Mouse (Mus musculus): ENCODE data around the gene Ptprt. TPM values are rescaled to one million over a fixed set of nuclear protein-coding genes. Genes with fewer than 3 reads are reported as not detected.

The Ptprt gene
- polyA plus RNA-seq, 1 experiment, result 0.05 TPM

GRCm38 (mm10) chr2:162568308-162569100 is 92.4 kb downstream of the Ptprt start:
- WGBS, result 47% methylated on average over 6 of the region's 6 CpGs
- no peak for DNase-seq
- Histone ChIP-seq H3K27ac (ENCODE audit: insufficient read depth, low read depth, low read length) (no peak overlapping the region), H3K4me1 (ENCODE audit: control insufficient read depth, insufficient read depth, low read length) (no peaks in the 10 kb centered on the region), H3K27me3 (replicated peaks; ENCODE audit: control insufficient read depth, insufficient read depth, low read length) (no peaks in the 10 kb centered on the region), H3K36me3 (ENCODE audit: control insufficient read depth, insufficient read depth, low read length) (no peaks in the 10 kb centered on the region), H3K4me3 (ENCODE audit: insufficient read depth, low read depth, low read length) (no peak overlapping the region)
- TF ChIP-seq POLR2A (IDR thresholded peaks at IDR 0.05; ENCODE audit: low read depth, low read length) (no peak), CTCF (conservative IDR thresholded peaks at IDR 0.05; ENCODE audit: insufficient read depth, insufficient read length, low read depth, low read length) (no peak)

- H3K36me3 ChIP-seq (ENCODE audit: control insufficient read depth, insufficient read depth, low read length), result no peaks in the 10 kb centered on the region
- no peaks in the 10 kb centered on the region for H3K4me1 ChIP-seq (ENCODE audit: control insufficient read depth, insufficient read depth, low read length)
- TF ChIP-seq POLR2A (IDR thresholded peaks at IDR 0.05; ENCODE audit: low read depth, low read length), result no peak
- TF ChIP-seq CTCF (conservative IDR thresholded peaks at IDR 0.05; ENCODE audit: insufficient read depth, insufficient read length, low read depth, low read length), result no peak
- H3K27ac ChIP-seq (ENCODE audit: insufficient read depth, low read depth, low read length), result no peak overlapping the region
- 82% methylated on average over 8 of the region's 8 CpGs for WGBS
- no peak for DNase-seq
- H3K4me3 ChIP-seq (ENCODE audit: insufficient read depth, low read depth, low read length), result no peak overlapping the region
- no peaks in the 10 kb centered on the region; the same call in 1 of the 2 replicates for H3K27me3 ChIP-seq (replicated peaks; ENCODE audit: control insufficient read depth, insufficient read depth, low read length)
These were observed 112.6 kb downstream of the Ptprt start for GRCm38 (mm10) chr2:162548312-162548711.

GRCm38 (mm10) chr2:162531638-162532037 is 129.3 kb downstream of the Ptprt start:
- peak; percentile 3 for DNase-seq
- Histone ChIP-seq H3K4me3 (ENCODE audit: insufficient read depth, low read depth, low read length) (no peak overlapping the region), H3K36me3 (ENCODE audit: control insufficient read depth, insufficient read depth, low read length) (no peaks in the 10 kb centered on the region), H3K27me3 (replicated peaks; ENCODE audit: control insufficient read depth, insufficient read depth, low read length) (no peaks in the 10 kb centered on the region), H3K4me1 (ENCODE audit: control insufficient read depth, insufficient read depth, low read length) (no peaks in the 10 kb centered on the region), H3K27ac (ENCODE audit: insufficient read depth, low read depth, low read length) (no peak overlapping the region)
- 37% methylated on average over 7 of the region's 7 CpGs for WGBS
- TF ChIP-seq POLR2A (IDR thresholded peaks at IDR 0.05; ENCODE audit: low read depth, low read length) (no peak), CTCF (conservative IDR thresholded peaks at IDR 0.05; ENCODE audit: insufficient read depth, insufficient read length, low read depth, low read length) (no peak)

GRCm38 (mm10) chr2:162528911-162529310 is 132.0 kb downstream of the Ptprt start:
- Histone ChIP-seq H3K36me3 (ENCODE audit: control insufficient read depth, insufficient read depth, low read length) (no peaks in the 10 kb centered on the region), H3K27ac (ENCODE audit: insufficient read depth, low read depth, low read length) (no peak overlapping the region), H3K27me3 (replicated peaks; ENCODE audit: control insufficient read depth, insufficient read depth, low read length) (no peaks in the 10 kb centered on the region), H3K4me3 (ENCODE audit: insufficient read depth, low read depth, low read length) (no peak overlapping the region), H3K4me1 (ENCODE audit: control insufficient read depth, insufficient read depth, low read length) (no peaks in the 10 kb centered on the region)
- TF ChIP-seq CTCF (conservative IDR thresholded peaks at IDR 0.05; ENCODE audit: insufficient read depth, insufficient read length, low read depth, low read length) (peak; percentile 13; the same call in 1 of the 2 replicates), POLR2A (IDR thresholded peaks at IDR 0.05; ENCODE audit: low read depth, low read length) (no peak)
- DNase-seq, result peak; percentile 1
- WGBS, result 84% methylated on average over 3 of the region's 3 CpGs

GRCm38 (mm10) chr2:162515993-162516392 is 145.0 kb downstream of the Ptprt start:
- TF ChIP-seq POLR2A (IDR thresholded peaks at IDR 0.05; ENCODE audit: low read depth, low read length) (no peak), CTCF (conservative IDR thresholded peaks at IDR 0.05; ENCODE audit: insufficient read depth, insufficient read length, low read depth, low read length) (no peak)
- no peak overlapping the region for H3K27ac ChIP-seq (ENCODE audit: insufficient read depth, low read depth, low read length)
- DNase-seq, result no peak
- WGBS, result 54% methylated on average over 8 of the region's 8 CpGs
- no peaks in the 10 kb centered on the region for H3K36me3 ChIP-seq (ENCODE audit: control insufficient read depth, insufficient read depth, low read length)
- H3K27me3 ChIP-seq (replicated peaks; ENCODE audit: control insufficient read depth, insufficient read depth, low read length), result no peaks in the 10 kb centered on the region
- H3K4me3 ChIP-seq (ENCODE audit: insufficient read depth, low read depth, low read length), result no peak overlapping the region
- H3K4me1 ChIP-seq (ENCODE audit: control insufficient read depth, insufficient read depth, low read length), result no peaks in the 10 kb centered on the region

GRCm38 (mm10) chr2:162513072-162513471 is 147.9 kb downstream of the Ptprt start:
- TF ChIP-seq POLR2A (IDR thresholded peaks at IDR 0.05; ENCODE audit: low read depth, low read length) (no peak), CTCF (conservative IDR thresholded peaks at IDR 0.05; ENCODE audit: insufficient read depth, insufficient read length, low read depth, low read length) (no peak)
- no peaks in the 10 kb centered on the region for H3K4me1 ChIP-seq (ENCODE audit: control insufficient read depth, insufficient read depth, low read length)
- no peaks in the 10 kb centered on the region for H3K36me3 ChIP-seq (ENCODE audit: control insufficient read depth, insufficient read depth, low read length)
- H3K27me3 ChIP-seq (replicated peaks; ENCODE audit: control insufficient read depth, insufficient read depth, low read length), result no peaks in the 10 kb centered on the region
- 90% methylated on average over 4 of the region's 4 CpGs for WGBS
- no peak overlapping the region for H3K4me3 ChIP-seq (ENCODE audit: insufficient read depth, low read depth, low read length)
- no peak for DNase-seq
- no peak overlapping the region for H3K27ac ChIP-seq (ENCODE audit: insufficient read depth, low read depth, low read length)

DNA sequence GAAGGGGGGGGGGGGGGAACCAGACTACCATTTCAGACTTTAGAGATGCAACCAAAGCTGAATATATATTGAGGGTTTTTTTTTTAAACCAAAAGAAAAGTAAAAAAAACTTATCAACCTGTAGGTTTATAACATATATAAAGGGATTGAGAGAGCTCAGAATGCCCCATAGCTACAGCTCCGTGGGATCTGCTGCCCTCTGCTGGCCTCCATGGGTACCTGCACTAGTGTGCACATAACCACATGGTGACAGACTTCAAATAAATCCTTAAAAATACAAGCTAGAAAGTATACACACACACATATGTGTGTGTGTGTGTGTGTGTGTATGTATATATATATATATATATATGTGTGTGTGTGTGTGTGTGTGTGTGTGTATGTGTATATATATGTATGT is 148.9 kb downstream of the Ptprt start:
- H3K27me3 ChIP-seq (replicated peaks; ENCODE audit: control insufficient read depth, insufficient read depth, low read length), result no peaks in the 10 kb centered on the region
- no peak for DNase-seq
- H3K36me3 ChIP-seq (ENCODE audit: control insufficient read depth, insufficient read depth, low read length), result no peaks in the 10 kb centered on the region
- no peak for TF ChIP-seq CTCF (conservative IDR thresholded peaks at IDR 0.05; ENCODE audit: insufficient read depth, insufficient read length, low read depth, low read length)
- no peak for TF ChIP-seq POLR2A (IDR thresholded peaks at IDR 0.05; ENCODE audit: low read depth, low read length)
- H3K4me1 ChIP-seq (ENCODE audit: control insufficient read depth, insufficient read depth, low read length), result no peaks in the 10 kb centered on the region
- no peak overlapping the region for H3K4me3 ChIP-seq (ENCODE audit: insufficient read depth, low read depth, low read length)
- H3K27ac ChIP-seq (ENCODE audit: insufficient read depth, low read depth, low read length), result no peak overlapping the region
- WGBS, result 81% methylated on average over 1 of the region's 1 CpGs

Measured in kidney, adult 2 months (tissue).